Mouse (Mus musculus) kidney, postnatal 0 days (tissue): ENCODE data around the gene Creb3l1. TPM values are rescaled to one million over a fixed set of nuclear protein-coding genes. Genes with fewer than 3 reads are reported as not detected.

Experiments
- ATAC-seq: fragments of 200-750 bp; cut with Nextera tagmentation; replicated peaks from 2 replicates; pipeline ENCODE4 v1.8.0; 2017; ENCODE audit warnings: low read depth, moderate number of reproducible peaks, moderate TSS enrichment, moderate library complexity; ENCODE audit not compliant: low FRiP score
- DNase-seq: peaks from one replicate; pipeline ENCODE4 v3.0.0-alpha.2; 2016; ENCODE audit warnings: low spot score
- H3K27ac ChIP-seq: fragments of 300-500 bp; sonication (generic); 2 replicates; pipeline ENCODE4 v1.5.1; 2014; ENCODE audit warnings: mild to moderate bottlenecking
- H3K27me3 ChIP-seq: fragments of 300-500 bp; sonication (generic); 2 replicates; pipeline ENCODE4 v1.6.1; 2014; ENCODE audit warnings: low read length, mixed read lengths; ENCODE audit not compliant: insufficient read depth
- H3K36me3 ChIP-seq: fragments of 300-500 bp; sonication (generic); 2 replicates; pipeline ENCODE4 v1.6.1; 2014; ENCODE audit warnings: low read length, mixed read lengths; ENCODE audit not compliant: insufficient read depth
- H3K4me1 ChIP-seq: fragments of 300-500 bp; sonication (generic); replicated peaks from 2 replicates; pipeline ENCODE4 v1.6.1; 2014; ENCODE audit warnings: antibody characterized with exemption, low read length, mixed read lengths; ENCODE audit not compliant: insufficient read depth
- H3K4me2 ChIP-seq: fragments of 300-500 bp; sonication (generic); 2 replicates; pipeline ENCODE4 v1.6.1; 2014; ENCODE audit warnings: mild to moderate bottlenecking, low read length, moderate library complexity, mixed read lengths
- H3K4me3 ChIP-seq: fragments of 300-500 bp; sonication (generic); replicated peaks from 2 replicates; pipeline ENCODE4 v1.5.1; 2014; ENCODE audit warnings: low read depth, low read length
- H3K9ac ChIP-seq: fragments of 300-500 bp; sonication (generic); 2 replicates; pipeline ENCODE4 v1.6.1; 2014; ENCODE audit warnings: low read depth, low read length
- H3K9me3 ChIP-seq: fragments of 300-500 bp; sonication (generic); replicated peaks from 2 replicates; pipeline ENCODE4 v1.6.1; 2016; ENCODE audit warnings: low read length, inconsistent platforms, mixed read lengths
- CTCF ChIP-seq: IDR thresholded peaks from 2 replicates; pipeline ENCODE4 v1.5.1; 2016; ENCODE audit warnings: antibody characterized with exemption, low read depth, mild to moderate bottlenecking, moderate library complexity
- WGBS: fragments of 180-500 bp; shearing (Covaris S2); extraction: QIAGEN DNeasy Blood & Tissue Kit; methylation state at CpG from one replicate; pipeline ENCODE4 v1.1.7; 2014; 5-methylcytosine and 5-hydroxymethylcytosine counted together
- polyA plus RNA-seq: library from polyadenylated mRNA; unstranded; fragments of >200 nt; fragmentation: Nextera tagmentation; extraction: Ambion mirVana; gene quantifications from 2 replicates; pipeline ENCODE4 v1.2.1, GENCODE M21; 2015

Gene Creb3l1
- 8.7 and 9.3 TPM in 2 replicates for polyA plus RNA-seq

DNA sequence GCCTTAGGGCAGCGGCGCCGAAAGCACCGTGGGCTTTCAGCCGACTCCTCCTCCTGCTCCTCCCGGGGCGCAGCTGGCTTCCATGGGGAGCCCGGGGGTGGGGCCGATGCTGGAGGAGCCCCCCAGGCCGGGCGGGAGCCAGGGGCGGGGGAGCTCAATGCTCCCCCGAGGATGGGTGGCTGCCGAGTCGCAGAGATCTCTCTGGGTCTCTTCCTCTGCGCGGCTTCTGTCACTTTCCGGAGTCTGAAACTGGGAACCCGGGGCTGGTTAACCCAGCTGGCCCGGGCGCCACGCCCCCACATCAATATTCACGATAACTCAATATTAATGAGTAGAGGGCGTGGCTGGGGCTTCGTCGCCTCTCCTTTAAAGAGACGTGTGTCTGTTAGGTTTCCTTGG lies at the start of gene Creb3l1:
Creb3l1 (minus strand) TSS at position 229 of the 399 bp plus-strand sequence.
- H3K4me3 ChIP-seq = peak within 1 kb of the TSS; percentile 85
- DNase-seq (peak; percentile 83), ATAC-seq (0 out of 2 replicates have a peak, but pooled peaks have one; percentile 33)
- H3K27ac ChIP-seq = peak within 1 kb of the TSS; percentile 51
- H3K9ac ChIP-seq = peak within 1 kb of the TSS; percentile 76
- H3K36me3 ChIP-seq = no peaks in the 10 kb centered on the region
- no peaks in the 10 kb centered on the region for H3K27me3 ChIP-seq
- 0 out of 2 replicates have a peak, but pooled peaks cover 9% of the 10 kb centered on the region for H3K4me1 ChIP-seq
- peak within 1 kb of the TSS; percentile 99 for H3K4me2 ChIP-seq
- under 1% methylated on average over 27 of the region's 27 CpGs for WGBS
- TF ChIP-seq CTCF = no peak
- H3K9me3 ChIP-seq = no peaks in the 10 kb centered on the region

DNA sequence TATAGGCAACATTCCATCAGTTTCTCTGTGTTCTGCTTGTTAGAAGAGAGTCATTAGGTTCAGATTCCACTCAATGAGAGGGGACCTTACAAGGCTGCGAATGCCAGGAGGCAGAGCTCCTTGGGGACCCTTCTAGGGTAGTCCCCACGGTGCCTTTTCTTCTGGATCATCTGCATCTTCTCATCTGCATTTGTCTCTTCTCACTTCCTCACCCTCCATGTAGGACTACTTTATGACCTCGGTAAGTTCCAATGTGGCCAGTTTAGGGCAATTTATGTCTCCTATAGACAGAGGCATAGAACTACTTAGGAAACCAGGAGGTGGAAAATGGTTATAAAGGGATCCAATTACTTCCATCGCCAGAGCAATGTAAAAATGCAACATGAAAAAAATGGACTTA lies 46.8 kb upstream of the Creb3l1 start:
- Histone ChIP-seq H3K4me2 (no peak overlapping the region), H3K4me1 (no peaks in the 10 kb centered on the region), H3K9me3 (no peaks in the 10 kb centered on the region), H3K9ac (no peak overlapping the region), H3K36me3 (no peaks in the 10 kb centered on the region), H3K4me3 (no peak overlapping the region), H3K27me3 (no peaks in the 10 kb centered on the region), H3K27ac (no peak overlapping the region)
- DNase-seq (no peak), ATAC-seq (no peak)
- no peak for TF ChIP-seq CTCF
- 62% methylated on average over 4 of the region's 4 CpGs for WGBS

DNA sequence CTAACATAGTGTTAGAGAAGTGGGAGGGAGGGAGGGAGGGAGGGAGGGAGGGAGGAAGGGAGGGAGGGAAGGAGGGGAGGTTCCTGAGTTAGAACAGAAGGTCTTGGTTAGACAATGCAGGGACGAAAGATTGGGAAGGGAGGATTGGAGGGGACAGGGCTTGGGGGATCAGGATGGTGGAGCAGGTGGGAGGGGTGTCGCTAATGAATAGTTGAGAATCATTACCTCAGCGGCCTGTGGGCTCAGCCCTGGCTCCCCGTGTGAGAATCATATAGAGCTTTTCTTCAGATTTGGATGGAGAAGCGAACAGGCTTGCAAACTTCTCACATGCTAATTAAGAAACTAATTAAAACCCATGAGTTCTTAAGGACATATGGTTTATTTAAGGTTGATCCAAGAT lies 45.3 kb upstream of the Creb3l1 start:
- DNase-seq (no peak), ATAC-seq (no peak)
- H3K27me3 ChIP-seq = no peaks in the 10 kb centered on the region
- no peak for TF ChIP-seq CTCF
- no peak overlapping the region for H3K4me3 ChIP-seq
- H3K27ac ChIP-seq = no peak overlapping the region
- H3K4me2 ChIP-seq = no peak overlapping the region
- no peak overlapping the region for H3K9ac ChIP-seq
- H3K4me1 ChIP-seq = no peaks in the 10 kb centered on the region
- WGBS = 63% methylated on average over 5 of the region's 5 CpGs
- H3K9me3 ChIP-seq = no peaks in the 10 kb centered on the region
- H3K36me3 ChIP-seq = no peaks in the 10 kb centered on the region

DNA sequence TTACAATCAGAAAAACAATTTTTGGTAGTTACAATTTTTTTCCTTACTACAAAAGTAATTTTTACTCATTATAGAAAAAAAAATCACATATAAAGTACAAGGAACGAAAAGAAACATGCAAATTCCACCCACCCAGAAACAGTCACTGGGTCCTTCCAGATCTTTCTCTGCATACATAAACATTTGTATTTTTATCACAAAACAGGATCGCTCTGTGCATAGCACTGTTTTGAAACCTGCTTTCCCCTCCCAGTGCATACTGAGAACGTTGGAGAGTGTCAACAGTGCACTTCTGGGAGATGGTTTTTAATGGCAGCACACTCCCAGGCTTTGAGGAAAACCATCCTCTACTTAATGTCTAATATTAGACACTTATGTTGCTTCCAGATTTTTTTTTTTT lies 43.3 kb upstream of the Creb3l1 start:
- ATAC-seq = no peak
- H3K4me1 ChIP-seq = no peaks in the 10 kb centered on the region
- WGBS = 77% methylated on average over 3 of the region's 3 CpGs

DNA sequence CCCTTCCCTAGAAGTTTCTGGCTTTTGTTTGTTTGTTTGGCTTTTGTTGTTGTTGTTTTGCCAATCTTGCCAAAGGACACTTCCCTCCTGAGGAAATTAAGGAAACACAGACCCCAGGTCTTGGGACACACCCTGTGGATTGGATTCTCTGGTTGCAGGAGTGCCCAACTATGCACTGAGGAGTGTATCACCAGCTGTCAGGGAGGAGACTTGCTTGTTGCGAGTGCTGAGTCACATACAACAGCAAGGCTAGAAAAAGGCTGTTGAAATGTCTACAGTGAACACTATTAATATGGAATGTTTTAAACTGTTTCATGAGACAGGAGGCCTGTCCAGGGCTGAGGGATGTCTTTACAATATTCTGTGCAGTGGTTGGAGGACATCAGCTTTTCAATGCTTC lies 42.6 kb upstream of the Creb3l1 start:
- DNase-seq = no peak
- ATAC-seq = no peak
- Histone ChIP-seq H3K27ac (no peak overlapping the region), H3K27me3 (no peaks in the 10 kb centered on the region), H3K36me3 (no peaks in the 10 kb centered on the region), H3K4me1 (no peaks in the 10 kb centered on the region), H3K4me2 (no peak overlapping the region), H3K4me3 (no peak overlapping the region), H3K9ac (no peak overlapping the region), H3K9me3 (no peaks in the 10 kb centered on the region)
- no peak for TF ChIP-seq CTCF
- 67% methylated on average over 1 of the region's 1 CpGs for WGBS

More for the DNA sequence above, 43.3 kb upstream of the Creb3l1 start:
- H3K27me3 ChIP-seq = no peaks in the 10 kb centered on the region
- no peaks in the 10 kb centered on the region for H3K9me3 ChIP-seq
- no peak overlapping the region for H3K9ac ChIP-seq
- no peaks in the 10 kb centered on the region for H3K36me3 ChIP-seq
- DNase-seq = no peak
- no peak overlapping the region for H3K4me3 ChIP-seq
- no peak for TF ChIP-seq CTCF
- no peak overlapping the region for H3K4me2 ChIP-seq
- H3K27ac ChIP-seq = no peak overlapping the region

DNA sequence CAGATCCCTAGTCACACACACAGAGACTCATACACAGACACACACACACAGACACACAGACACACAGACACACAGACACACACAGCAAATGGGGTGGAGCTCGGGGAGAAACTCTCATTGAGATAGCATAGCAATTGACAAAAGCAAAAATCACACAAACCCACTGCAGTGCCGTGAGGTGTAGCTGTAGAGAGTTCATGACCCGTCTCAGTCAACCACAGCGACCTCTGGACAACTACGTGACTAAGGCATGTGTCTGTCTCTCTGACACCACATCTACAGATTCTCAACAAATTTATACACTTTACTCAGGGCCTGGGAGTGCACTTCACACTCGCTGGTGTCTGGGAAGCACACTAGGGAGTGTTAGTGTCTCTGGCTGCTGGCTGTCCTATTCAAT lies 41.6 kb upstream of the Creb3l1 start:
- H3K4me3 ChIP-seq = no peak overlapping the region
- H3K36me3 ChIP-seq = no peaks in the 10 kb centered on the region
- no peaks in the 10 kb centered on the region for H3K27me3 ChIP-seq
- no peak overlapping the region for H3K4me2 ChIP-seq
- H3K9ac ChIP-seq = no peak overlapping the region
- WGBS = 49% methylated on average over 6 of the region's 6 CpGs
- H3K9me3 ChIP-seq = no peaks in the 10 kb centered on the region
- no peaks in the 10 kb centered on the region for H3K4me1 ChIP-seq
- H3K27ac ChIP-seq = no peak overlapping the region
- TF ChIP-seq CTCF = no peak
- ATAC-seq (0 out of 2 replicates have a peak, but pooled peaks have one; percentile 33), DNase-seq (no peak)

DNA sequence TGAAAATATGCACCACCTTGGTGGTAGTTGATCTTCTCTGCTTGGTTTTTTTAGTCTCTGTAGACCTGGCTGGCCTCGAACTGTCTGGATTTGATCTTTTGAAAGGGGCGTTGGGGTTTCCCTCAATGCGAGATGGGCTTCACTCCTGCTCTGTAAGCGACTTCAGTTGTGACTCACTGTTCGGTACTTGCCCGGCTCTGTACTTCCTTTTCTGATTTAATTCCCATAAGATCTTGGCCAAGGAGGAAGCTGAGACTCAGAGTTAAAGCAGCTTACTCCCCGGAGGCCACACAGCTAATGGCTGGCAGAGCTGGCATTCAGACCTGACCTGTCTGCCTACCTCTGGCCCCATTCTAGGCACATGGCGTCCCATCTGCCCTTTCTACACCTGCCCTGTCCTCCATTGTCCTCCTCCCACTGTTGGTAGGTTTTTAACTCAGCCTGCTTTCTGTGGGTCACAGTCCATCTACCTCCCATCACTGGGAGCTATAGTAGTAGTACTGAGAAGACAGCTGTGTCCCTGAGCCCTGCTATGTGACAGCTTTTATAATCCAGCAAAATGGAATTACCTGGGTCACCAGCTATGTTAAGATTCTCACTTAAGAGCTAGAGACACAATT lies 41.1 kb upstream of the Creb3l1 start:
- no peak for TF ChIP-seq CTCF
- Histone ChIP-seq H3K4me2 (no peak overlapping the region), H3K9ac (no peak overlapping the region), H3K4me3 (no peak overlapping the region), H3K36me3 (no peaks in the 10 kb centered on the region), H3K4me1 (no peaks in the 10 kb centered on the region), H3K9me3 (no peaks in the 10 kb centered on the region), H3K27me3 (peaks cover 1% of the 10 kb centered on the region; the same call in 1 of the 2 replicates), H3K27ac (no peak overlapping the region)
- ATAC-seq (peak; percentile 40; the same call in 1 of the 2 replicates), DNase-seq (no peak)
- 78% methylated on average over 8 of the region's 8 CpGs for WGBS
